Mouse (Mus musculus): Measurements from ENCODE around the gene Epo. TPM values are rescaled to one million over a fixed set of nuclear protein-coding genes. Genes with fewer than 3 reads are reported as not detected.

The Epo gene
- polyA plus RNA-seq, 1 experiment from 2014 or later, result 0.24 TPM

DNA sequence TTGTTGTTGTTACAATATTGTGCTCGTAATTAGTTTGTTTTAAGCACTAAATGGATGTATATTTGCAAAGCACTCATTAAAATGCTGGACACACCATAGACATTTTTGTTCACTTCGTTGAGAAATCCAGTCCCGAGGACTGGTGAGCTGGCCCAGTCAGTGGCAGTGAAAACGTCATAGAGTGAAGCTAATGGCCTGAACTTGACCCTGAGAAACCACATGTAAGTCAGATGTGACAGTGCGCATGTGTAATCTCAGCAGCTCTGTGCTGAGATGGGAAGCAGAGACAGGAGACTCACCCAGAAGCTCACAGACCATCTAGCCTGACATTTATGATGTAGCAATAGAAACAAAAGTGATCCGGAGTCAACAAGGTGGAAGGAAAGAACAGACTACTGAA lies 11.9 kb upstream of the Epo start:
- H3K9ac ChIP-seq (replicated peaks; ENCODE audit: low read length), result no peak overlapping the region
- H3K4me3 ChIP-seq (ENCODE audit: low read length), result no peak overlapping the region
- H3K4me1 ChIP-seq (ENCODE audit: insufficient read depth, low read length), result no peaks in the 10 kb centered on the region
- H3K27me3 ChIP-seq (ENCODE audit: insufficient read depth, low read length), result no peaks in the 10 kb centered on the region
- no peak overlapping the region for H3K27ac ChIP-seq (ENCODE audit: low read length)
- WGBS, result 55% methylated on average over 6 of the region's 6 CpGs
- no peak for ATAC-seq (ENCODE audit: low FRiP score, low TSS enrichment)
- H3K4me2 ChIP-seq (replicated peaks; ENCODE audit: low read depth, low read length), result no peak overlapping the region
- H3K9me3 ChIP-seq (ENCODE audit: low read length), result no peaks in the 10 kb centered on the region
- no peaks in the 10 kb centered on the region for H3K36me3 ChIP-seq (ENCODE audit: insufficient read depth, low read length)

DNA sequence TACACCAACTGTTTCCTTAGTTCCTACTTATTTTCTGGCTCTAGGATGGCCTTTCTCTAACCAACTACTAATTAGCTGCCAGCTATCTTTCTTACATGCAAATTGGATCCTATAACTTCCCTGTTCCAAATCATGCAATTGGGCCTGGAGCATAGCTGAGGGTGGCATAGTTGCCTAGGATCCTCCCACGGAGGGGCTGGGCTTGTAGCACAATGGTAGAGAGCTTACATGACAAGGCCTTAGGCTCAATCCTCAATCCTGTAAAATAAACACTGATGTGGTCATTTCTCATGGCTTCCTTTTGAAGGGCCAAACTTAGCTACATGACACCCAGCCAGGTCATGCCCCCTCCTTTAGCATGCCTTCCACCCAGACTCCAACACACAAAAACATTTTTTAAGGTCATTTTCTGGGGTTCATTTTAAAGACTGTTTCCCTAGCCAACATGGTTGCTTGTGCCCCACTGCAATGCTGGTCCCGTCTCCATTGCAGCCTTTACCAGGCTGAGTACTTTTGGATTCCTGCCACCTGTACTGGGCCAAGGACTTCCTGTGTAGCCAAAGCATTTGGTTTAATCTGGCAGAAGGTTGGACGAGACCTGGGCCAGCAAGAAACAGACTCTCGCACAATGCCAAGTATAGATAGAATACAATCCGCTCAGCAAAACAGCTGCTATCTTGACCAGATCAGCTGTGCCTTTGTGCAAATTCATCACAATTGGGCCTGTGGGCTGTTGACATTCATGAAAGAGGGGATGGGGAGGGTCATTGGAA lies 8.9 kb upstream of the Epo start:
- H3K27ac ChIP-seq (ENCODE audit: low read length), result no peak overlapping the region
- no peaks in the 10 kb centered on the region for H3K4me1 ChIP-seq (ENCODE audit: insufficient read depth, low read length)
- no peak overlapping the region for H3K4me2 ChIP-seq (replicated peaks; ENCODE audit: low read depth, low read length)
- H3K27me3 ChIP-seq (ENCODE audit: insufficient read depth, low read length), result no peaks in the 10 kb centered on the region
- no peaks in the 10 kb centered on the region for H3K36me3 ChIP-seq (ENCODE audit: insufficient read depth, low read length)
- H3K9ac ChIP-seq (replicated peaks; ENCODE audit: low read length), result no peak overlapping the region
- no peaks in the 10 kb centered on the region for H3K9me3 ChIP-seq (ENCODE audit: low read length)
- ATAC-seq (ENCODE audit: low FRiP score, low TSS enrichment), result no peak
- H3K4me3 ChIP-seq (ENCODE audit: low read length), result no peak overlapping the region
- 82% methylated on average over 5 of the region's 5 CpGs for WGBS

- no peak for ATAC-seq (ENCODE audit: low FRiP score, low TSS enrichment)
- Histone ChIP-seq H3K27ac (ENCODE audit: low read length) (no peak overlapping the region), H3K27me3 (ENCODE audit: insufficient read depth, low read length) (no peaks in the 10 kb centered on the region), H3K9me3 (ENCODE audit: low read length) (no peaks in the 10 kb centered on the region), H3K4me2 (replicated peaks; ENCODE audit: low read depth, low read length) (no peak overlapping the region), H3K36me3 (ENCODE audit: insufficient read depth, low read length) (no peaks in the 10 kb centered on the region), H3K9ac (replicated peaks; ENCODE audit: low read length) (no peak overlapping the region), H3K4me3 (ENCODE audit: low read length) (no peak overlapping the region), H3K4me1 (ENCODE audit: insufficient read depth, low read length) (no peaks in the 10 kb centered on the region)
- WGBS, result 75% methylated on average over 6 of the region's 6 CpGs
Measured at GRCm38 (mm10) chr5:137540991-137541390, 7.9 kb upstream of the Epo start.

DNA sequence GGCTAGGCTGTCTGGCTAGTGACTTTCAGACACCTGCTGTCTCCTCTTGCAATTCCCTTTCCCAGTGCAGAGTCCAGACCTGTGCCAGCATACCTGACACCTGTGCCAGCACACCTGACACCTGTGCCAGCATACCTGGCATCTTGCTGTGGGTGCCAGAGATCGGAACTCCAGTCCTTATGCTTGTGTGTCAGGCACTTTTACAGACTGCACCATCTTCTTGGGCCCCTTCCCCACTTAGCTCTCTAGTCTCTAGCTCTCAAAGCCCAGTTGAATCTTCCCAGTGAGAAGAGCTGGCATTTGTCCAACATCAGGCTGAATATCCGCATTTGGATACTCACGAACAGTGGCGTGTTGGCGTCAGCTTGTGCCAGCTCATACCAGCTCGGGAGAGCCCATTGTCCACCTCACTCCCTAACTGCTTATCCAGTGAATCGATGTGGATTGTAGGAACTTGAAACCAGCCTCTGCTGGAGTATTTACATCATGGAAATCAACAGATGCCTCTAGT lies 6.3 kb upstream of the Epo start:
- WGBS, result 70% methylated on average over 7 of the region's 7 CpGs
- no peak for ATAC-seq (ENCODE audit: low FRiP score, low TSS enrichment)
- Histone ChIP-seq H3K4me1 (ENCODE audit: insufficient read depth, low read length) (no peaks in the 10 kb centered on the region), H3K27ac (ENCODE audit: low read length) (no peak overlapping the region), H3K4me2 (replicated peaks; ENCODE audit: low read depth, low read length) (no peak overlapping the region), H3K4me3 (ENCODE audit: low read length) (no peak overlapping the region), H3K9me3 (ENCODE audit: low read length) (no peaks in the 10 kb centered on the region), H3K9ac (replicated peaks; ENCODE audit: low read length) (no peak overlapping the region), H3K36me3 (ENCODE audit: insufficient read depth, low read length) (no peaks in the 10 kb centered on the region), H3K27me3 (ENCODE audit: insufficient read depth, low read length) (no peaks in the 10 kb centered on the region)

DNA sequence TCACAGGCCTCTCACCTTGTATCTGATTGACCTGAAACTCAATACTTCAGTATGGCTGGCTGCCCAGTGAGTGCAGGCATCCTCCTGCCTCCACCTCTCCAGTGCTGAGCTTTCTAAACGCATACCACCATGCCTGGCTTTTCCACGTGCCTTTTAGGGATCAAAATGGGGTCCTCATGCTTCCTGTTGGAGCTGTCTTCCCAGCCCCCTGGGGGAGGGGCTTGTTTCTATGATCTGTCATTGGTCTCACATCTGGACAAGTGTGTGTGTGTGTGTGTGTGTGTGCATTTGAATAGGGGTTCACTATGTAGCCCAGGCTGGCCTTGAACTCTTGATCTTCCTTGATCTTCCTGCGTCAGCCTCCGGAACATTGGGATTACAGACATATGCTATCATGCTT lies 4.4 kb upstream of the Epo start:
- H3K27me3 ChIP-seq (ENCODE audit: insufficient read depth, low read length), result no peaks in the 10 kb centered on the region
- WGBS, result 54% methylated on average over 4 of the region's 4 CpGs
- H3K4me3 ChIP-seq (ENCODE audit: low read length), result no peak overlapping the region
- H3K36me3 ChIP-seq (ENCODE audit: insufficient read depth, low read length), result no peaks in the 10 kb centered on the region
- H3K9ac ChIP-seq (replicated peaks; ENCODE audit: low read length), result no peak overlapping the region
- H3K4me1 ChIP-seq (ENCODE audit: insufficient read depth, low read length), result peaks cover 3% of the 10 kb centered on the region; the same call in 1 of the 2 replicates
- H3K27ac ChIP-seq (ENCODE audit: low read length), result no peak overlapping the region
- H3K9me3 ChIP-seq (ENCODE audit: low read length), result no peaks in the 10 kb centered on the region
- H3K4me2 ChIP-seq (replicated peaks; ENCODE audit: low read depth, low read length), result no peak overlapping the region
- no peak for ATAC-seq (ENCODE audit: low FRiP score, low TSS enrichment)

GRCm38 (mm10) chr5:137535318-137535717 lies 2.3 kb upstream of the Epo start:
- no peaks in the 10 kb centered on the region for H3K27me3 ChIP-seq (ENCODE audit: insufficient read depth, low read length)
- H3K9me3 ChIP-seq (ENCODE audit: low read length), result no peaks in the 10 kb centered on the region
- H3K27ac ChIP-seq (ENCODE audit: low read length), result no peak overlapping the region
- H3K4me2 ChIP-seq (replicated peaks; ENCODE audit: low read depth, low read length), result no peak overlapping the region
- H3K4me3 ChIP-seq (ENCODE audit: low read length), result no peak overlapping the region
- H3K9ac ChIP-seq (replicated peaks; ENCODE audit: low read length), result no peak overlapping the region
- no peaks in the 10 kb centered on the region for H3K36me3 ChIP-seq (ENCODE audit: insufficient read depth, low read length)
- ATAC-seq (ENCODE audit: low FRiP score, low TSS enrichment), result no peak
- H3K4me1 ChIP-seq (ENCODE audit: insufficient read depth, low read length), result peaks cover 6% of the 10 kb centered on the region
- 75% methylated on average over 9 of the region's 9 CpGs for WGBS

DNA sequence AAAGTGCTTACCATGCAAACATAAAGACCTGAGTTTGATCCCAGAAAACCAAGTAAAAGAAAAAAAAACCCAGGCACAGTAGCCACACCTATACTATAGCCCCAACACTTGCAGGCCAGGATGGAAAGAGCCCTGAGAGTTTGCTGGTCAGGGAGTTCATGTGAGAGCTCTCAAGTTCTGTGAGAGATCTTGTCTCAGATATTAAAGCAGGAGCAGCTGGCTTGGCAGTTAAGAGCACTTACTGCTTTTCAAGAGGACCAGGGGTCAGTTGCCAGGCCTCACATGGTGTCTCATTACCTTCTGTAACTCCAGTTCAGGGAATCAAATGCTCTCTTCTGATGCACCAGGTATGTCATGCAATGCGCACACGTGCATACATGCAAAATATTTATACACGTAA lies 1.7 kb upstream of the Epo start:
- Histone ChIP-seq H3K4me1 (ENCODE audit: insufficient read depth, low read length) (peaks cover 11% of the 10 kb centered on the region), H3K4me3 (ENCODE audit: low read length) (no peak overlapping the region), H3K9ac (replicated peaks; ENCODE audit: low read length) (no peak overlapping the region), H3K36me3 (ENCODE audit: insufficient read depth, low read length) (peaks cover 4% of the 10 kb centered on the region), H3K9me3 (ENCODE audit: low read length) (no peaks in the 10 kb centered on the region), H3K4me2 (replicated peaks; ENCODE audit: low read depth, low read length) (no peak overlapping the region), H3K27me3 (ENCODE audit: insufficient read depth, low read length) (no peaks in the 10 kb centered on the region), H3K27ac (ENCODE audit: low read length) (no peak overlapping the region)
- 80% methylated on average over 3 of the region's 3 CpGs for WGBS
- no peak for ATAC-seq (ENCODE audit: low FRiP score, low TSS enrichment)

- ATAC-seq (ENCODE audit: low FRiP score, low TSS enrichment), result peak; percentile 5
- Histone ChIP-seq H3K9ac (replicated peaks; ENCODE audit: low read length) (peak overlapping the region; percentile 89), H3K9me3 (ENCODE audit: low read length) (no peaks in the 10 kb centered on the region), H3K4me1 (ENCODE audit: insufficient read depth, low read length) (peaks cover 15% of the 10 kb centered on the region), H3K4me3 (ENCODE audit: low read length) (peak overlapping the region; percentile 68), H3K36me3 (ENCODE audit: insufficient read depth, low read length) (peaks cover 24% of the 10 kb centered on the region), H3K27ac (ENCODE audit: low read length) (peak overlapping the region; percentile 94), H3K27me3 (ENCODE audit: insufficient read depth, low read length) (no peaks in the 10 kb centered on the region), H3K4me2 (replicated peaks; ENCODE audit: low read depth, low read length) (peak overlapping the region; percentile 93)
- under 1% methylated on average over 10 of the region's 12 CpGs for WGBS
Measured at GRCm38 (mm10) chr5:137532808-137533116, 280 bp downstream of the Epo start.

DNA sequence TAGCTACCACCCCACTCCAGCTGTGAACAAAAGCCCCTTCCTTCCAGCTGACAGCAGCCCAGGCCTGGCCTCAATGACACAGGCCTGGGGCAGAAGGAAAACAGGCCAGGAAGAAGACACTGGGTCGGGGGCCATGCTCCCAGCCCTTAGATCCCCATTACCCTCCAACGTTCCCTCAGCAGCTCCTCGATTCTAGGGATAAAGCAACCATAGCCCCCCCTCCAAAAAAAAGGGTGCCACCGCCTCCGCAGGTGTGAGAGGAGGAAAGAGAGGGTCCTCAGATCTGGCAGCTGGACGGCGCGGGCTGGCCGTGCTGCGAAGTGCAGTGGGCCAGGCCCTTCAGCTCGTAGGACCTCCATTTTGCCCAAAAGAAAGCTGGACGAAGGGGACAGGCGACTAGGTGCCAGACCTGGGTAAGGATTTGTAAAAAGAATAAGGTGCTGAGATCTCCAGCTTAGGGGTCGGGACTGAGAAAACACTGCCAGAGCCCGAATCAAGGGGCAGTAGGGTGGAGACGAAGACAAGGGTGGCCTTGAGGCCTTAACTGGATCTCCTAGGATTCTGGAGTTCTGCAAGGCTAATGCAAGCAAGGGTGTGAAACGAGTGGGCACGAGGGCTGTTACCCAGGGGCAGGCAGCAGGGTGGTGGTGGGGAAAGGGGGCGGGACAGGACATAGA lies 773 bp downstream of the Epo start:
- H3K27me3 ChIP-seq (ENCODE audit: insufficient read depth, low read length), result no peaks in the 10 kb centered on the region
- H3K4me3 ChIP-seq (ENCODE audit: low read length), result peak overlapping the region; percentile 68
- peak overlapping the region; percentile 93 for H3K4me2 ChIP-seq (replicated peaks; ENCODE audit: low read depth, low read length)
- H3K9me3 ChIP-seq (ENCODE audit: low read length), result no peaks in the 10 kb centered on the region
- WGBS, result under 1% methylated on average over 19 of the region's 19 CpGs
- peak overlapping the region; percentile 89 for H3K9ac ChIP-seq (replicated peaks; ENCODE audit: low read length)
- H3K36me3 ChIP-seq (ENCODE audit: insufficient read depth, low read length), result peaks cover 29% of the 10 kb centered on the region
- H3K27ac ChIP-seq (ENCODE audit: low read length), result peak overlapping the region; percentile 94
- peaks cover 15% of the 10 kb centered on the region for H3K4me1 ChIP-seq (ENCODE audit: insufficient read depth, low read length)
- ATAC-seq (ENCODE audit: low FRiP score, low TSS enrichment), result no peak
